Mouse (Mus musculus) ES-E14 (cell line): ENCODE data around the gene Hist1h3a.

Source experiments
- HCFC1 ChIP-seq: IDR thresholded peaks from 2 replicates; pipeline ENCODE4 v1.6.1; 2012; ENCODE audit warnings: low read length, inconsistent platforms, borderline replicate concordance; ENCODE audit not compliant: insufficient read depth
- ZNF384 ChIP-seq: IDR thresholded peaks from 2 replicates; pipeline ENCODE4 v1.6.1; 2012; ENCODE audit warnings: low read depth, low read length, inconsistent platforms

DNA sequence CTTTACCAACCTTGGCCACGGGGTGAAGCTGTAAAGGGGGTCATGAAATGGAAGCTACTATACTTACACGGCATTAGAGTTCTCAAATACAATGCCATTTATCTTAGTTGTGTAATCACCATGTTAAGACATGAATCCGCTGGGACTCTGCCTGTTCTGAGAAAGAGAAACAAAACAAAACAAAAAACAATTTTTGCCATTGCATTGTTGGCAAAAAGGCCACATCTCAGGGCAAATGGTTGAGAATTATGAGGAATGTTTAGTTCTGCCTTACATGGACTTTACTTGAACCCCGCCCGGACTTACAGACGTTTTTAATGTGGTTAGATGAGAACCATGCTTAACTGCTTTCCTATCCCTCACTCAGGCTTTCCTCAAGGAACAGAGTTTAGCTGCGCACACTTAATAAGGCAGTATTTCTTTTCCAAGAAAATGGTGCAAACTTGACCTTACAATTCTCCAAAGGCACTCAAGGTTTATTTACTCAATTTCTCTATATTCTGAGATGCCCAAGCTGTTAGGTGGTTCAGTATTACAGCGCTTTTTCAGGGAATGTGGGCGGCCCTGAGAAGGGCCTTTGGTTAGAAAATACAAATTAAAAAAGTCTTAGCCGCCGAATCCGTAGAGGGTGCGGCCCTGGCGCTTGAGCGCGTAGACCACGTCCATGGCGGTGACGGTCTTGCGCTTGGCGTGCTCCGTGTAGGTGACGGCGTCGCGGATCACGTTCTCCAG is 1.8 kb downstream of the Hist1h3a start:
- no peak for TF ChIP-seq HCFC1
- TF ChIP-seq ZNF384 = no peak
